Mouse (Mus musculus) cerebellum, adult 2 months (tissue): ENCODE data around the gene Panx2. TPM values are rescaled to one million over a fixed set of nuclear protein-coding genes. Genes with fewer than 3 reads are reported as not detected.

ENCODE experiments used
- DNase-seq, 2 experiments: peaks; one replicate each; pipeline ENCODE4 v3.0.0; 2021
- H3K27ac ChIP-seq: fragments of 200-500 bp; 2 replicates; pipeline ENCODE4 v1.5.1; 2012; ENCODE audit warnings: low read length, control low read depth, inconsistent platforms; ENCODE audit not compliant: insufficient read depth
- H3K27me3 ChIP-seq: fragments of 200-500 bp; 2 replicates; pipeline ENCODE4 v1.6.1; 2012; ENCODE audit warnings: inconsistent platforms, mild to moderate bottlenecking, low read length, moderate library complexity; ENCODE audit not compliant: control insufficient read depth, insufficient read depth
- H3K4me1 ChIP-seq: fragments of 200-500 bp; 2 replicates; pipeline ENCODE4 v1.6.1; 2011; ENCODE audit warnings: low read length; ENCODE audit not compliant: control insufficient read depth, insufficient read depth
- H3K4me3 ChIP-seq: fragments of 200-500 bp; replicated peaks from 2 replicates; pipeline ENCODE3; 2011; ENCODE audit warnings: mild to moderate bottlenecking, low read depth, low read length, control low read depth; ENCODE audit not compliant: insufficient read depth
- CTCF ChIP-seq: fragments of 200-500 bp; IDR thresholded peaks from 2 replicates; pipeline ENCODE4 v1.5.1; 2011; ENCODE audit warnings: low read depth, mild to moderate bottlenecking, control low read depth, low read length, moderate library complexity, borderline replicate concordance; ENCODE audit not compliant: insufficient read depth
- POLR2A ChIP-seq: fragments of 200-500 bp; IDR thresholded peaks from 2 replicates; pipeline ENCODE4 v1.6.1; 2011; ENCODE audit warnings: low read length, control low read depth, borderline replicate concordance; ENCODE audit not compliant: insufficient read depth
- WGBS: fragments of 180-500 bp; shearing (Covaris S2); methylation state at CpG from one replicate; pipeline ENCODE4 v1.1.7; 2018; 5-methylcytosine and 5-hydroxymethylcytosine counted together
- polyA plus RNA-seq: library from polyadenylated mRNA; depleted of rRNA; stranded (reverse); fragments of >200 nt; gene quantifications from 2 replicates; pipeline ENCODE4 v1.2.3, GENCODE M21; 2012

The Panx2 gene
- polyA plus RNA-seq, 1 experiment = 155 TPM

DNA sequence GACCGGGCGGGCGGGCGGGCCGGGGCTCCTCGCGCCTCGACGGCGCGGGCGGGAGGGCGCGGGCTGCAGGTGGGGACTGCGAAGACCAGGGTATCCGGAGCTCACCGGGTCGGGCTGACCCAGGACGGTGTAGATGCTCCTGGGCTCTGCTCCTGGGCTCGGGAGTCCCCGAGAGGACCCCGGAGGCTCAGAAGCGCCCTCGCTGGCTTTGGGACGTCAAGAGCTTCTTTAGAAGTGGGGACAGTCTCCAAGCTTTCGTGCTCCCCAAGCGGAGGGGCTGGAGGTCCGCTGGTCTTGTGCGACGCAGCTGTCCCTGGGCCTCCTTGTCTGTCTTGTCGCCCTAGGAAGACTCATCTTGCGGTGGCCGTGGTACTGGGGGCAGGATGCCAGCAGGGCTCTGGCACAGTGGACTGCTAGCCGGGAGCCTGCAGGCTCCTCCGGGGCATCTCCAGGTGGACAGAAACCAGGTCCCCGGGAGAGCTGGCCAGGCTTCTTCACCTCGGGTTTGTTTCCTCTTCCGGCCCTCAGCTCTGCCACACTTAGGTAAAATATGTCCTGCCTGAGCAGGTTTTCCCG is 16.7 kb downstream of the Panx2 start:
- peaks cover 35% of the 10 kb centered on the region for H3K4me1 ChIP-seq
- peak overlapping the region; percentile 73 for H3K4me3 ChIP-seq
- TF ChIP-seq CTCF (no peak), POLR2A (no peak)
- H3K27me3 ChIP-seq = no peaks in the 10 kb centered on the region
- peak overlapping the region; percentile 59 for H3K27ac ChIP-seq
- peak; percentile 81 to 84 for DNase-seq
- WGBS = under 1% methylated on average over 39 of the region's 39 CpGs

- WGBS = 42% methylated on average over 9 of the region's 9 CpGs
- Histone ChIP-seq H3K27me3 (no peaks in the 10 kb centered on the region), H3K27ac (peak overlapping the region; percentile 59), H3K4me3 (peak overlapping the region; percentile 73), H3K4me1 (peaks cover 26% of the 10 kb centered on the region)
- no peak for TF ChIP-seq CTCF
- DNase-seq = no peak
Measured at GRCm38 (mm10) chr15:89078208-89078836, 18.8 kb downstream of the Panx2 start.

DNA sequence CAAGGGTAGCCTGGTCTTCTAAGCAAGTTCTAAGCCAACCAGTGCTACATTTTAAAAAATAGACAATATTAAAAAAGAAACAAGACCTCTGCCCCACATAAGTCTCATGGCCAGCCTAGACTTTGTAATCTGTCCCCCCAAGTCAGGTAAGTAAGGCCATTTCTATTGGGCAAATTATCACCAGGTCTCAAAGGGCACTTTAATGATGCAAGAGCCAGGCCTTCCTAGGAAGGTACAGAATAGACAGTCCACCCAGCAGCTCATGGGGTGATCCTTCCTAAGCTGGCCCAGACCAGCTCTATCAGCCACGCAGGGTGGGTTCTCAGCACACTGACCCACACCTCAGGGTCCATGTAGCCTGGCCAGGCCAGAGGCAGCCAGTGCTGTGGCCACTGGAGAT is 24.4 kb downstream of the Panx2 start:
- TF ChIP-seq POLR2A = no peak
- no peak for TF ChIP-seq CTCF
- H3K4me1 ChIP-seq = peaks cover 18% of the 10 kb centered on the region
- no peak overlapping the region for H3K27ac ChIP-seq
- no peaks in the 10 kb centered on the region for H3K27me3 ChIP-seq
- H3K4me3 ChIP-seq = no peak overlapping the region
- WGBS = 96% methylated on average over 1 of the region's 1 CpGs
- no peak for DNase-seq

DNA sequence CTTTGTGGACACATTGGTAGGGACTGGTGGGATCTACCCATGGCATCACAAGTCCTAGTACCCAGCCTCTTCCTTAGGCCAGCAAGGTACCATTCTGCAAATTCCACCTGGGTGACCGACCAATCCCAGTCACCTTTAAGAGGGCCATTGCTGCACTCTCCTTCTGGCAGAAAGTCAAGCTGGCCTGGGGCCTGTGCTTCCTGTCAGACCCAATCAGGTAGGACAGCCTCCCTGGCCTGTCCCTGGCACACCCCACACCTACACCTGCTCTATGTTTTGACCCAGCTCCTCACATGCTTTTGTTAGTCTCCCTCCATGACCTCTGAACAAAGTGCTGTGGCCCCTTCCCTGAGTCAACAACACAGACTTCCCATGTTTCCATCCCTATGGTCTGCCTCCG is 25.3 kb downstream of the Panx2 start:
- 63% methylated on average over 2 of the region's 2 CpGs for WGBS
- Histone ChIP-seq H3K27me3 (no peaks in the 10 kb centered on the region), H3K27ac (no peak overlapping the region), H3K4me1 (peaks cover 17% of the 10 kb centered on the region), H3K4me3 (no peak overlapping the region)
- no peak for TF ChIP-seq POLR2A
- TF ChIP-seq CTCF = no peak
- DNase-seq = no peak

GRCm38 (mm10) chr15:89088607-89089247 is 29.2 kb downstream of the Panx2 start, which contains the start of gene Selenoo:
Selenoo (plus strand) TSS chr15:89089084.
- 2% methylated on average over 38 of the region's 38 CpGs for WGBS
- Histone ChIP-seq H3K27ac (peak within 1 kb of the TSS; percentile 89), H3K4me3 (peak within 1 kb of the TSS; percentile 88), H3K4me1 (peaks cover 19% of the 10 kb centered on the region), H3K27me3 (no peaks in the 10 kb centered on the region)
- DNase-seq = peak; percentile 94 to 95
- no peak for TF ChIP-seq CTCF
- TF ChIP-seq POLR2A = peak; percentile 79

GRCm38 (mm10) chr15:89089248-89090051 is 29.9 kb downstream of the Panx2 start:
- Histone ChIP-seq H3K4me1 (peaks cover 18% of the 10 kb centered on the region), H3K27me3 (no peaks in the 10 kb centered on the region), H3K27ac (peak overlapping the region; percentile 89), H3K4me3 (peak overlapping the region; percentile 88)
- DNase-seq = peak in 1 of 2 experiments; percentile 72
- under 1% methylated on average over 68 of the region's 68 CpGs for WGBS
- TF ChIP-seq CTCF = no peak

DNA sequence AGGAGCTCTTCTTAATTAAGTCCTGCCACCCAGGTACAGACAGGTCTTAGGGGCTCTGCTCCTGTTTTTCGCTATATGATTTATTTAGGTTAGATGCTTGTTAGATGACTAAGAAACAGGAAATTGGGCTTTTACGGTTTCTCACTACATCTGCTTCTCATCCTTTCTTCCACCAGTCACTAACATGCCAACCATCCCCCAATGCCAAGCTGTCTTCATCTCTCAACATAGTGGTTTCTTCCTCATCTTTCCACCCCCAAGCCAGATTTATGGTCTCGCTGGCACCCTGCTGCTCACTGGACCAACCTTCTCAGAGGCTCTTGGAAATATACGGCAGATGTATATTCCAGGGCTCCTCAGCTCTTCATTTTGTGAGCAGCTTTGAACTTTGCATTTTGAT is 31.1 kb downstream of the Panx2 start:
- Histone ChIP-seq H3K4me1 (peaks cover 12% of the 10 kb centered on the region), H3K27me3 (no peaks in the 10 kb centered on the region), H3K4me3 (no peak overlapping the region), H3K27ac (no peak overlapping the region)
- TF ChIP-seq CTCF (no peak), POLR2A (no peak)
- DNase-seq = no peak
- 56% methylated on average over 4 of the region's 4 CpGs for WGBS

GRCm38 (mm10) chr15:89092181-89092580 is 32.6 kb downstream of the Panx2 start:
- TF ChIP-seq POLR2A (no peak), CTCF (no peak)
- no peak for DNase-seq
- Histone ChIP-seq H3K4me3 (no peak overlapping the region), H3K4me1 (peaks cover 15% of the 10 kb centered on the region), H3K27me3 (no peaks in the 10 kb centered on the region), H3K27ac (no peak overlapping the region)
- 61% methylated on average over 5 of the region's 5 CpGs for WGBS
